In the genomic region with DNA sequence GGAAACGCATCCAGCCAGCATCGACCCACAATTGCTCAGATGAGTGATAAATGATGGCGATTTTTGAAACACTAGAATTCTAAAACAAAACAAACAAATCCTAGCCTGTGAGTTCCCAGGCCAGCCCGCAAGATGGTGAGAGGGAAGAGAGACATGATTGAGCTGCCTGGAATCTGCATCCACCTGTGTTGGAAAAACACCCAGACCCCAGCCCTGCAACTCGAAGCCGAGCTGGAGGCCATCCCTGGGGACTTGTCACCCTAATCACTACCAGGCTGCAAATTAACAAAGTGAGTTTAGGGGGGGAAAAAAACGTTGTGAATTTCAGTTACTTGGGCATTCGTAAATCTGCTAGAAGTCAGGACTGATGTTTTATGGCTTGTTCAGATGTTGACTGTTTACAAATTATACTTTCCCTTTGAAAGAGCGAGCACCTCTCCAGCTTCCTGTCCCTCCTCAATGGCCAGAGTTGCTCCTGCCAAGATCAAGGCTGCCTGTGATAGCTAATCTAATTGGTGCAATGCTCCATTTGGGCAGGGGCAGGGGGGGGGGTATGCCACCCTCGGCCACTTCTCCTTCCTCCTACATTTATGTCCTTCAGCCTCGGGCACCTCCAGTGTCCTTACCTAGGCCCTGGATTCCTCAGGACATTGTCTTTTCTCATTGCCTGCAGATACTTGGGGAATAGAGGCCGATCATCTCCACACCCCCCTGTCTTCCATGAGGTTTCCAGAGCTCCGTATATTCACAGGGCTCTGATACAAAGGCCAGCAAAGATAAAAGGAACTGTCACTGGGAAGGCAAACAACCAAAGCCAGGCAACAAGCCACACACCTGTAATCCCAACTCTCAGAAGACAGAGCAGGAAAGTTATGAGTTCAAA, we compare ENCODE assay signal across 14 mouse cellular contexts.
DNase-seq lines count a peak whose midpoint lies in the region; ATAC-seq and TF ChIP-seq lines count a peak whose summit lies in the region.
"Had no signal": no experiment of that assay in that cellular context is flagged by ENCODE, and none has a peak within 500 bp of the region (broad histone marks: within the 10 kb centered on the region; RNA-seq: fewer than 3 reads in every experiment).

No protein-coding gene starts in this region.

- H3K4me1 ChIP-seq in heart, embryonic 10.5 days = 0 out of 2 replicates have a peak, but pooled peaks cover 5% of the 10 kb centered on the region
- H3K4me1 ChIP-seq in forebrain, embryonic 11.5 days (replicated peaks; ENCODE audit: control insufficient read depth, insufficient read depth, low read length) = peaks cover 7% of the 10 kb centered on the region
- H3K4me1 ChIP-seq in limb, embryonic 12.5 days (replicated peaks) = peaks cover 33% of the 10 kb centered on the region
- H3K4me1 ChIP-seq: heart, embryonic 13.5 days; intestine, embryonic 15.5 days; lung, embryonic 15.5 days had no signal

- peaks cover 65% of the 10 kb centered on the region for H3K27me3 ChIP-seq in heart, embryonic 10.5 days (ENCODE audit: insufficient read depth, poor library complexity, severe bottlenecking)
- peaks cover 4% of the 10 kb centered on the region for H3K27me3 ChIP-seq in forebrain, embryonic 11.5 days (ENCODE audit: control insufficient read depth, insufficient read depth, low read length)
- peaks cover 64% of the 10 kb centered on the region for H3K27me3 ChIP-seq in limb, embryonic 12.5 days

- no peaks in the 10 kb centered on the region for H3K9me3 ChIP-seq in heart, embryonic 10.5 days
- no peaks in the 10 kb centered on the region for H3K9me3 ChIP-seq in forebrain, embryonic 11.5 days (ENCODE audit: control insufficient read depth, low read length)
- no peaks in the 10 kb centered on the region for H3K9me3 ChIP-seq in limb, embryonic 12.5 days
- H3K9me3 ChIP-seq: heart, embryonic 13.5 days; intestine, embryonic 15.5 days; lung, embryonic 15.5 days had no signal

- DNase-seq in heart, embryonic 10.5 days (ENCODE audit: low spot score) = peak; percentile 67
- no peak for DNase-seq in heart, postnatal 4 days
- peak; percentile 52 for DNase-seq in brain, embryonic 14.5 days (ENCODE audit: low read depth)
- no peak for DNase-seq in forebrain, embryonic 11.5 days (ENCODE audit: low spot score)
- DNase-seq in layer of hippocampus, adult 9-10 months (ENCODE audit: low spot score) = no peak
- no peak for DNase-seq in urinary bladder, postnatal 10 days (ENCODE audit: low spot score)
- DNase-seq: B cell, adult 2 months; cerebellum, postnatal 14 days; right cerebral cortex, postnatal 4 days had no signal

- H3K4me3 ChIP-seq in heart, embryonic 10.5 days = no peak overlapping the region
- no peak overlapping the region for H3K4me3 ChIP-seq in forebrain, embryonic 11.5 days (ENCODE audit: low read depth, low read length)
- no peak overlapping the region for H3K4me3 ChIP-seq in limb, embryonic 12.5 days (replicated peaks)
- H3K4me3 ChIP-seq: heart, embryonic 13.5 days; intestine, embryonic 15.5 days; left cerebral cortex, adult 2 months; lung, embryonic 15.5 days had no signal

- H3K27ac ChIP-seq in heart, embryonic 10.5 days = no peak overlapping the region
- H3K27ac ChIP-seq in forebrain, embryonic 11.5 days (ENCODE audit: low read depth, low read length) = peak overlapping the region; percentile 32; the same call in 1 of the 2 replicates
- H3K27ac ChIP-seq in limb, embryonic 12.5 days = no peak overlapping the region
- H3K27ac ChIP-seq: heart, embryonic 13.5 days; intestine, embryonic 15.5 days; left cerebral cortex, adult 2 months; lung, embryonic 15.5 days had no signal

- 24% methylated on average over 13 of the region's 13 CpGs for WGBS in heart, embryonic 10.5 days
- WGBS in forebrain, embryonic 11.5 days = 21% methylated on average over 13 of the region's 13 CpGs
- WGBS in limb, embryonic 12.5 days = 7% methylated on average over 13 of the region's 13 CpGs

- H3K4me2 ChIP-seq in forebrain, embryonic 11.5 days (ENCODE audit: low read depth, low read length, severe bottlenecking) = peak overlapping the region; percentile 24; the same call in 1 of the 2 replicates
- peak overlapping the region; percentile 19 for H3K4me2 ChIP-seq in limb, embryonic 12.5 days
- H3K4me2 ChIP-seq: heart, embryonic 13.5 days; intestine, embryonic 15.5 days; lung, embryonic 15.5 days had no signal

- no peaks in the 10 kb centered on the region for H3K36me3 ChIP-seq in heart, embryonic 10.5 days
- H3K36me3 ChIP-seq in forebrain, embryonic 11.5 days (ENCODE audit: control insufficient read depth, insufficient read depth, low read length) = no peaks in the 10 kb centered on the region; the same call in 1 of the 2 replicates
- no peaks in the 10 kb centered on the region for H3K36me3 ChIP-seq in limb, embryonic 12.5 days
- H3K36me3 ChIP-seq: heart, embryonic 13.5 days; intestine, embryonic 15.5 days; lung, embryonic 15.5 days had no signal

- TF ChIP-seq CTCF in brain, embryonic 14.5 days (IDR thresholded peaks at IDR 0.05; ENCODE audit: borderline replicate concordance, extremely low read depth, insufficient read depth, insufficient read length) = no peak

- no peak for ATAC-seq in forebrain, embryonic 11.5 days (replicated peaks; ENCODE audit: low FRiP score)
- ATAC-seq in limb, embryonic 12.5 days (ENCODE audit: insufficient number of reproducible peaks, insufficient read depth, low FRiP score, low TSS enrichment, low read depth) = no peak
- ATAC-seq: intestine, embryonic 15.5 days had no signal

- no peak for TF ChIP-seq POLR2A in brain, embryonic 14.5 days (IDR thresholded peaks at IDR 0.05; ENCODE audit: borderline replicate concordance, extremely low read depth, insufficient read depth, insufficient read length, poor library complexity, severe bottlenecking)

- H3K9ac ChIP-seq in forebrain, embryonic 11.5 days (ENCODE audit: low read length) = no peak overlapping the region
- no peak overlapping the region for H3K9ac ChIP-seq in limb, embryonic 12.5 days (replicated peaks)
- H3K9ac ChIP-seq: heart, embryonic 13.5 days; intestine, embryonic 15.5 days; lung, embryonic 15.5 days had no signal

Comparison
In these comparisons a context has a peak if more than half of its experiments do, and no peak if none do; other contexts are left out.
1. DNase-seq: peak in heart, embryonic 10.5 days (single experiment) and brain, embryonic 14.5 days (single experiment); none in heart, postnatal 4 days (single experiment), forebrain, embryonic 11.5 days (single experiment), layer of hippocampus, adult 9-10 months (single experiment) and urinary bladder, postnatal 10 days (single experiment).